Mouse (Mus musculus): ENCODE measurements around the gene Cyp2t4.

DNA sequence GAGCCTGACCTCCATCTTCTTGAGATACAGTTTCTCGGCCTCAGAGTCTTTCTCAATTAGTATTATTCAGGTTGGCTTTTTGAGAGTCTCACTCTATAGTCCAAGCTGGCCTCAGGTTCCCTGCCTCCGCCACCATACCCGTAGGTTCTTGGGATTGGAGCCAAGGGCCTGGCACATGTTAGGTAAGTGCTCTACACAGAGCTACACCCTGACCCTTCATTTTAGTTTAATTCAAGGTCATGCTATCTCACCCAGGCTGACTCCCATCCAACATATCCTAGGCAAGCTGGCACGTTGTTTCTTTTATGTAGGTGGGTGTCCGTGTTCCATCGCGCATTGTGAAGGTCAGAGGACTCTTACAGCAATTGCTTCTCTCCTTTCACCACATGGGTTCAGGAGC lies 21.4 kb downstream of the Cyp2t4 start:
- TF ChIP-seq CTCF (IDR thresholded peaks at IDR 0.05; ENCODE audit: low read depth, low read length) (no peak), POLR2A (IDR thresholded peaks at IDR 0.05; ENCODE audit: extremely low read depth, insufficient read depth, low read length) (no peak)
